Mouse (Mus musculus): Measurements from ENCODE around the gene Pkd2. TPM values are rescaled to one million over a fixed set of nuclear protein-coding genes. Genes with fewer than 3 reads are reported as not detected.

Pkd2 gene
- total and polyA plus RNA-seq, 3 experiments: not detected

- TF ChIP-seq NELFE (IDR thresholded peaks at IDR 0.05; ENCODE audit: low read depth, low read length): no peak
- TF ChIP-seq EP300 (IDR thresholded peaks at IDR 0.05; ENCODE audit: low read length): no peak
- TF ChIP-seq PAX5 (IDR thresholded peaks at IDR 0.05; ENCODE audit: low read length): no peak
- TF ChIP-seq HCFC1 (IDR thresholded peaks at IDR 0.05; ENCODE audit: low read depth, low read length): no peak
- TF ChIP-seq KAT2A (IDR thresholded peaks at IDR 0.05; ENCODE audit: insufficient replicate concordance, low read length): no peak
- no peak for TF ChIP-seq ELF1 (IDR thresholded peaks at IDR 0.05; ENCODE audit: low read depth, low read length)
- no peak for TF ChIP-seq POLR2A (IDR thresholded peaks at IDR 0.05; ENCODE audit: low read depth, low read length)
- TF ChIP-seq IRF4 (IDR thresholded peaks at IDR 0.05; ENCODE audit: low read depth, low read length): no peak
- no peak for TF ChIP-seq MYC (IDR thresholded peaks at IDR 0.05; ENCODE audit: low read depth, low read length)
- TF ChIP-seq ZKSCAN1 (IDR thresholded peaks at IDR 0.05; ENCODE audit: borderline replicate concordance, low read depth, low read length): no peak
- no peak for TF ChIP-seq UBTF (IDR thresholded peaks at IDR 0.05; ENCODE audit: low read depth, low read length)
- Histone ChIP-seq H3K4me3 (replicated peaks in 1 of 3; ENCODE audit: low read depth in 2 of 3, low read length in 2 of 3, poor library complexity in 1 of 3) (no peak overlapping the region), H3K27ac (ENCODE audit: insufficient read depth, low read depth) (no peak overlapping the region), H3K4me1 (ENCODE audit: control insufficient read depth in 1 of 2, insufficient read depth in 2 of 2) (no peaks in the 10 kb centered on the region), H3K9me3 (replicated peaks; ENCODE audit: low read length) (no peaks in the 10 kb centered on the region), H3K36me3 (replicated peaks in 1 of 2; ENCODE audit: control insufficient read depth in 1 of 2, insufficient read depth in 1 of 2, low read length in 1 of 2) (no peaks in the 10 kb centered on the region), H3K4me2 (ENCODE audit: insufficient read depth, low read depth, poor library complexity, severe bottlenecking) (no peak overlapping the region), H3K27me3 (replicated peaks) (no peaks in the 10 kb centered on the region), H3K9ac (ENCODE audit: insufficient read depth, low read depth) (no peak overlapping the region), H3K79me2 (replicated peaks; ENCODE audit: control insufficient read depth, extremely low read depth, insufficient read depth, poor library complexity, severe bottlenecking) (no peaks in the 10 kb centered on the region)
- dilution Hi-C loops (cut with MboI; ENCODE audit: extremely low pct_ligation_motif_present, extremely low pct_unique_long_range_greater_than_20kb, low sequenced_read_pairs) (no loop called here), in situ Hi-C loops (cut with MboI; ENCODE audit: low pct_ligation_motif_present, low pct_unique_long_range_greater_than_20kb, low sequenced_read_pairs) (no loop called here)
- DNase-seq (ENCODE audit: extremely low read depth): no peak
Measured at GRCm38 (mm10) chr5:104465279-104465678, 6.0 kb downstream of the Pkd2 start.

GRCm38 (mm10) chr5:104465731-104466130 lies 6.5 kb downstream of the Pkd2 start:
- Histone ChIP-seq H3K4me1 (ENCODE audit: control insufficient read depth in 1 of 2, insufficient read depth in 2 of 2) (no peaks in the 10 kb centered on the region), H3K4me2 (ENCODE audit: insufficient read depth, low read depth, poor library complexity, severe bottlenecking) (no peak overlapping the region), H3K79me2 (replicated peaks; ENCODE audit: control insufficient read depth, extremely low read depth, insufficient read depth, poor library complexity, severe bottlenecking) (no peaks in the 10 kb centered on the region), H3K36me3 (replicated peaks in 1 of 2; ENCODE audit: control insufficient read depth in 1 of 2, insufficient read depth in 1 of 2, low read length in 1 of 2) (no peaks in the 10 kb centered on the region), H3K9ac (ENCODE audit: insufficient read depth, low read depth) (no peak overlapping the region), H3K27me3 (replicated peaks) (no peaks in the 10 kb centered on the region), H3K4me3 (replicated peaks in 1 of 3; ENCODE audit: low read depth in 2 of 3, low read length in 2 of 3, poor library complexity in 1 of 3) (no peak overlapping the region), H3K27ac (ENCODE audit: insufficient read depth, low read depth) (no peak overlapping the region), H3K9me3 (replicated peaks; ENCODE audit: low read length) (no peaks in the 10 kb centered on the region)
- in situ Hi-C loops (cut with MboI; ENCODE audit: low pct_ligation_motif_present, low pct_unique_long_range_greater_than_20kb, low sequenced_read_pairs) (no loop called here), dilution Hi-C loops (cut with MboI; ENCODE audit: extremely low pct_ligation_motif_present, extremely low pct_unique_long_range_greater_than_20kb, low sequenced_read_pairs) (no loop called here)
- DNase-seq (ENCODE audit: extremely low read depth): no peak
- TF ChIP-seq CTCF (conservative IDR thresholded peaks at IDR 0.05 in 1 of 2, IDR thresholded peaks at IDR 0.05 in 1 of 2; ENCODE audit: low read depth in 2 of 2, low read length in 2 of 2) (no peak), TCF12 (IDR thresholded peaks at IDR 0.05; ENCODE audit: low read depth, low read length) (no peak), E2F4 (IDR thresholded peaks at IDR 0.05; ENCODE audit: insufficient replicate concordance, low read depth, low read length) (no peak), USF2 (conservative IDR thresholded peaks at IDR 0.05; ENCODE audit: low read depth, low read length) (no peak), HCFC1 (IDR thresholded peaks at IDR 0.05; ENCODE audit: low read depth, low read length) (no peak), ETS1 (conservative IDR thresholded peaks at IDR 0.05; ENCODE audit: low read depth, low read length) (no peak), USF1 (IDR thresholded peaks at IDR 0.05; ENCODE audit: low read depth, low read length) (no peak), PAX5 (IDR thresholded peaks at IDR 0.05; ENCODE audit: low read length) (no peak), MXI1 (IDR thresholded peaks at IDR 0.05; ENCODE audit: low read depth, low read length) (no peak)

All from CH12.LX (cell line).